Mouse (Mus musculus) spleen, adult 2 months (tissue): ENCODE data around the gene Ugt1a10. TPM values are rescaled to one million over a fixed set of nuclear protein-coding genes. Genes with fewer than 3 reads are reported as not detected.

Source experiments
- DNase-seq, 2 experiments: peaks; one replicate each; pipeline versions ENCODE4 v3.0.0 to v3.0.0-alpha.2; 2012 to 2021; ENCODE audit warnings: low spot score in 2 of 2, low read depth in 1 of 2
- H3K27ac ChIP-seq: fragments of 200-500 bp; 2 replicates; pipeline ENCODE4 v1.5.1; 2012; ENCODE audit warnings: low read length, inconsistent platforms; ENCODE audit not compliant: insufficient read depth
- H3K27me3 ChIP-seq: fragments of 200-500 bp; 2 replicates; pipeline ENCODE4 v1.6.1; 2012; ENCODE audit warnings: mild to moderate bottlenecking, moderate library complexity, low read length, inconsistent platforms; ENCODE audit not compliant: control insufficient read depth, insufficient read depth
- H3K36me3 ChIP-seq: fragments of 200-500 bp; 2 replicates; pipeline ENCODE4 v1.6.1; 2012; ENCODE audit warnings: mild to moderate bottlenecking, low read length, inconsistent platforms; ENCODE audit not compliant: control insufficient read depth, insufficient read depth
- H3K4me1 ChIP-seq: fragments of 200-500 bp; 2 replicates; pipeline ENCODE4 v1.6.1; 2011; ENCODE audit warnings: inconsistent platforms; ENCODE audit not compliant: control insufficient read depth, insufficient read depth, insufficient read length
- H3K4me3 ChIP-seq: fragments of 200-500 bp; 2 replicates; pipeline ENCODE4 v1.5.1; 2011; ENCODE audit warnings: mild to moderate bottlenecking, inconsistent platforms; ENCODE audit not compliant: insufficient read depth, insufficient read length; ENCODE audit errors: extremely low read depth
- CTCF ChIP-seq: fragments of 200-500 bp; IDR thresholded peaks from 2 replicates; pipeline ENCODE4 v1.5.1; 2011; ENCODE audit warnings: mild to moderate bottlenecking, inconsistent platforms; ENCODE audit not compliant: insufficient read depth, insufficient read length, insufficient replicate concordance; ENCODE audit errors: extremely low read depth
- POLR2A ChIP-seq: fragments of 200-500 bp; IDR thresholded peaks from 2 replicates; pipeline ENCODE4 v1.6.1; 2011; ENCODE audit warnings: low read depth, low read length, inconsistent platforms
- WGBS: fragments of 180-500 bp; shearing (Covaris S2); methylation state at CpG from one replicate; pipeline ENCODE4 v1.1.7; 2018; 5-methylcytosine and 5-hydroxymethylcytosine counted together
- polyA plus RNA-seq: library from polyadenylated mRNA; depleted of rRNA; stranded (reverse); fragments of >200 nt; gene quantifications from 2 replicates; pipeline ENCODE4 v1.2.3, GENCODE M21; 2012

The Ugt1a10 gene
- polyA plus RNA-seq, 1 experiment = not detected

DNA sequence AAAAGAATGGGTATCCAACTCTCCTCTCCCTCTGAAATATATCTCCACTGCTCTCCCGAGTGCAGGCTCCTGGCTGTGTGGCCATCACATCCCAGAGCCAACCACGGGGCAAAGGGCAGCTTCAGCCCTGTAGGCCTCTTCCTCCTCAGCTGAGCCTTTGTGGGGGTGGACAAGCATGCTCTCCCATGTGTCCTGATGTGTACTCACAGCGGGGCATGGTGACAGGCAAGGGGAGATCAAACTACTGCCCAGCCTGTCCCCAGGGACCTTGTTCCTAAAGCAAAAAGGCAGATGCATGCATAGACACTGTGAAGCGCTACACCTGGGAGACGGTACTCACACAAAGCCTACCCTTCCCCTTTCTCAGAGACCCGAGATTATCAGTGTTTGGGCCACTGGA, 204.9 kb downstream of the Ugt1a10 start:
- peaks cover 21% of the 10 kb centered on the region for H3K36me3 ChIP-seq
- DNase-seq = no peak
- TF ChIP-seq POLR2A (no peak), CTCF (no peak)
- H3K27me3 ChIP-seq = no peaks in the 10 kb centered on the region
- H3K4me1 ChIP-seq = peaks cover 12% of the 10 kb centered on the region; the same call in 1 of the 2 replicates
- WGBS = 67% methylated on average over 6 of the region's 6 CpGs
- H3K27ac ChIP-seq = no peak overlapping the region
- H3K4me3 ChIP-seq = no peak overlapping the region

DNA sequence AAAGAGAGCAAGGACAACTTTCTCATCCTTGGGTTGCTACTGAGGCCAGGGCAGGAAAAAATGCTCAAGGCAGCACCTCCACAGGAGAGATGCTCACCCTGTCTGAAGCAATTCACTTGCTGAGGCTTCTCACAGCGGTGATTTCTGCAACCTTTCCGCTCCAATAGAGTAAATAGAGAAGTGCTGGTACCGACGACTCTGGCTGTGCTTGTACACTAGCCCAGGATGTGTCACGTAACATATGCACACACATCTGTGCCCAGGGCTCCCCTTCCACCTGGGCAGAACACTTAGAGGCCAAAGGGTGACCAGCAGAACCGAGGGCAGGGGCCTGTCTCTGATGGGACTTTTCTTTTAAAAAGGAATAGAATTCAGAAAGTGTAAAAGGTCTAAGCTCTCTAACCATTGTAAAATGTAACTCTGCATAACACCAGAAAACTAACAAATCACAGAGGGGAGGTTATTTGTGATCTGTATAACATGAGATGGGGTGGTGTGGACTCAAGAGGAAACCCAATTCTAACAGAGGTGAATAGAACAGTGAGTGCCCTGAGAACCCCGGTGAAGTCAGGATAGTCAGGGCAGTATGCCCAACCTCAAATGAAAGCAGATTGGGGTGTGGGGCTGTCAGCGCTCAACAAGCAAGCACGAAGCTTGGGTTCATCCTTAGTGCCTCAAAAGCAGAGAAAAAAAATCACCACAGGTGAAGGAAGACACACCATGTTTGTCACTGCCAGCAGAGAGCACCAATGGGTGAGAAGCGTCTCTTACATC, 205.6 kb downstream of the Ugt1a10 start:
- H3K4me1 ChIP-seq = peaks cover 12% of the 10 kb centered on the region; the same call in 1 of the 2 replicates
- DNase-seq = no peak
- 67% methylated on average over 10 of the region's 10 CpGs for WGBS

GRCm38 (mm10) chr1:88261706-88262105, 206.5 kb downstream of the Ugt1a10 start:
- TF ChIP-seq CTCF (no peak), POLR2A (no peak)
- Histone ChIP-seq H3K27me3 (no peaks in the 10 kb centered on the region), H3K4me1 (peaks cover 12% of the 10 kb centered on the region; the same call in 1 of the 2 replicates), H3K36me3 (peaks cover 37% of the 10 kb centered on the region), H3K4me3 (no peak overlapping the region), H3K27ac (no peak overlapping the region)
- 84% methylated on average over 7 of the region's 7 CpGs for WGBS
- DNase-seq = no peak

More for the DNA sequence above, 205.6 kb downstream of the Ugt1a10 start:
- Histone ChIP-seq H3K4me3 (no peak overlapping the region), H3K27ac (no peak overlapping the region), H3K36me3 (peaks cover 28% of the 10 kb centered on the region), H3K27me3 (no peaks in the 10 kb centered on the region)
- no peak for TF ChIP-seq CTCF
- no peak for TF ChIP-seq POLR2A

DNA sequence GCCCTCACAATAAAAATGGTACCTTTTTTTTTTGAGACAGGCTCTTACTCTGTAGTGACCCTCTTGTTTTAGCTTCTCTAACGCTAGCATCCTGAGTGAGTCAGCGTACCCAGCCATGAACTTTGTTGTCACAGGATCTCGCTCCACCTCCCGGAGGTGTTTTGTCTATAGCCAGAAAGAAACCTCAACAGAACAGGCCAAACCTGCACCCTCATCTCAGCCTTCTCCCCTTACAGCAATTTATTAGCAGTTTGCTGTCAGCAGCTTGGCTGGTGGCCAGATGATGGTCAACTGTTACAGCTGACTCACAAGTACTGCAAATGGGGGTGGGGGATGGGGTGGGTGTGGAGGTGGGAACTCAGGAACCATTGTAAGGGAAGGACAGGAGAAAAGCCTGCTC, 207.1 kb downstream of the Ugt1a10 start:
- 66% methylated on average over 4 of the region's 4 CpGs for WGBS
- H3K27ac ChIP-seq = no peak overlapping the region
- H3K4me1 ChIP-seq = peaks cover 12% of the 10 kb centered on the region; the same call in 1 of the 2 replicates
- no peak overlapping the region for H3K4me3 ChIP-seq
- peaks cover 42% of the 10 kb centered on the region for H3K36me3 ChIP-seq
- no peak for DNase-seq
- H3K27me3 ChIP-seq = no peaks in the 10 kb centered on the region
- TF ChIP-seq CTCF (no peak), POLR2A (no peak)

DNA sequence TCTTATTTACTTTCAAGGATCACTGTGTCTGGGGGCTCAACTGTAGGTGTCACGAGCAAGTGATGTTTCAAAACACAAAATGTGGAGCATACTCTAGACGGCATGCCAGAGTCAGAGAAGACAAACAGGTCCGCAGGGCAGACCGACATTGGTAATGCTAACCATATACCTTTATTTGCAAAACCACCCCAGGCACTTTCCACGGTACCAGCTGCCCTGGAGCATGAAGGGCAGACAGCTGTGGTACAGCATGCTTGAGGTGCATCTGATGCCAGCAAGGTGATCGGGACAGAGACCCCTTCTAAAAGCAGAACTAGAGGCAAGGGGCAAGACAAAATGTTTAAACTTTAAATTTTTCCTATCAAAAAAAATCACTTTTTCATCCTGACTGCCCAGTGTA, 207.8 kb downstream of the Ugt1a10 start:
- H3K4me1 ChIP-seq = peaks cover 12% of the 10 kb centered on the region; the same call in 1 of the 2 replicates
- WGBS = 77% methylated on average over 6 of the region's 6 CpGs
- TF ChIP-seq POLR2A = no peak
- no peak for TF ChIP-seq CTCF
- peaks cover 49% of the 10 kb centered on the region for H3K36me3 ChIP-seq
- DNase-seq = no peak
- no peaks in the 10 kb centered on the region for H3K27me3 ChIP-seq
- no peak overlapping the region for H3K4me3 ChIP-seq
- H3K27ac ChIP-seq = no peak overlapping the region

GRCm38 (mm10) chr1:88263778-88264177, 208.6 kb downstream of the Ugt1a10 start:
- Histone ChIP-seq H3K27ac (no peak overlapping the region), H3K4me3 (no peak overlapping the region), H3K36me3 (peaks cover 58% of the 10 kb centered on the region), H3K27me3 (no peaks in the 10 kb centered on the region), H3K4me1 (peaks cover 12% of the 10 kb centered on the region; the same call in 1 of the 2 replicates)
- 91% methylated on average over 5 of the region's 5 CpGs for WGBS
- DNase-seq = no peak
- TF ChIP-seq CTCF = no peak
- no peak for TF ChIP-seq POLR2A

- Histone ChIP-seq H3K27ac (no peak overlapping the region), H3K27me3 (no peaks in the 10 kb centered on the region), H3K36me3 (peaks cover 63% of the 10 kb centered on the region), H3K4me3 (no peak overlapping the region), H3K4me1 (peaks cover 8% of the 10 kb centered on the region; the same call in 1 of the 2 replicates)
- DNase-seq = no peak
- TF ChIP-seq POLR2A (no peak), CTCF (no peak)
- WGBS = 89% methylated on average over 7 of the region's 7 CpGs
Measured at GRCm38 (mm10) chr1:88264237-88264868, 209.2 kb downstream of the Ugt1a10 start.
